Mouse (Mus musculus) intestine, postnatal 0 days (tissue): ENCODE data around the gene Capn9. TPM values are rescaled to one million over a fixed set of nuclear protein-coding genes. Genes with fewer than 3 reads are reported as not detected.

ENCODE experiments used
- ATAC-seq: fragments of 200-750 bp; cut with Nextera tagmentation; 2 replicates; pipeline ENCODE4 v1.8.0; 2017; ENCODE audit warnings: mild to moderate bottlenecking, moderate TSS enrichment, moderate library complexity
- H3K27ac ChIP-seq: fragments of 300-500 bp; sonication (generic); 2 replicates; pipeline ENCODE4 v1.5.1; 2014; ENCODE audit warnings: mild to moderate bottlenecking, low read depth, low read length, moderate library complexity
- H3K27me3 ChIP-seq: fragments of 300-500 bp; sonication (generic); replicated peaks from 2 replicates; pipeline ENCODE4 v1.6.1; 2014; ENCODE audit warnings: low read length, mixed read lengths; ENCODE audit not compliant: control insufficient read depth, insufficient read depth
- H3K36me3 ChIP-seq: fragments of 300-500 bp; sonication (generic); 2 replicates; pipeline ENCODE4 v1.6.1; 2014; ENCODE audit warnings: mild to moderate bottlenecking, moderate library complexity; ENCODE audit not compliant: control insufficient read depth, insufficient read depth
- H3K4me1 ChIP-seq: fragments of 300-500 bp; sonication (generic); replicated peaks from 2 replicates; pipeline ENCODE4 v1.6.1; 2014; ENCODE audit warnings: antibody characterized with exemption, low read length, mixed read lengths; ENCODE audit not compliant: control insufficient read depth, insufficient read depth
- H3K4me2 ChIP-seq: fragments of 300-500 bp; sonication (generic); replicated peaks from 2 replicates; pipeline ENCODE4 v1.6.1; 2014; ENCODE audit warnings: low read depth, mild to moderate bottlenecking, moderate library complexity
- H3K4me3 ChIP-seq: fragments of 300-500 bp; sonication (generic); 2 replicates; pipeline ENCODE4 v1.5.1; 2014; ENCODE audit warnings: low read depth, low read length
- H3K9ac ChIP-seq: fragments of 300-500 bp; sonication (generic); 2 replicates; pipeline ENCODE4 v1.6.1; 2014; ENCODE audit warnings: mild to moderate bottlenecking, low read depth, low read length
- H3K9me3 ChIP-seq: fragments of 300-500 bp; sonication (generic); 2 replicates; pipeline ENCODE4 v1.6.1; 2016; ENCODE audit warnings: mixed run types; ENCODE audit not compliant: control insufficient read depth
- CTCF ChIP-seq: sonication (generic); IDR thresholded peaks from 2 replicates; pipeline ENCODE4 v1.5.1; 2016; ENCODE audit warnings: low read depth, mild to moderate bottlenecking, control low read depth, antibody characterized with exemption, moderate library complexity
- WGBS: fragments of 180-500 bp; shearing (Covaris S2); extraction: QIAGEN DNeasy Blood & Tissue Kit; methylation state at CpG from one replicate; pipeline ENCODE4 v1.1.7; 2014; 5-methylcytosine and 5-hydroxymethylcytosine counted together
- polyA plus RNA-seq: library from polyadenylated mRNA; unstranded; fragments of >200 nt; fragmentation: Nextera tagmentation; extraction: Ambion mirVana; gene quantifications from 2 replicates; pipeline ENCODE4 v1.2.1, GENCODE M21; 2015

The Capn9 gene
- polyA plus RNA-seq, 1 experiment from 2014 or later, result 2.7 TPM

GRCm38 (mm10) chr8:124630489-124630888, 54.6 kb downstream of the Capn9 start:
- 71% methylated on average over 6 of the region's 6 CpGs for WGBS

GRCm38 (mm10) chr8:124630891-124631290, 55.0 kb downstream of the Capn9 start:
- 87% methylated on average over 4 of the region's 4 CpGs for WGBS
- H3K9ac ChIP-seq, result no peak overlapping the region
- H3K27ac ChIP-seq, result no peak overlapping the region
- no peak for TF ChIP-seq CTCF
- no peaks in the 10 kb centered on the region for H3K4me1 ChIP-seq
- no peak for ATAC-seq
- H3K9me3 ChIP-seq, result no peaks in the 10 kb centered on the region
- H3K4me3 ChIP-seq, result no peak overlapping the region
- H3K4me2 ChIP-seq, result no peak overlapping the region
- peaks cover 5% of the 10 kb centered on the region; the same call in 1 of the 2 replicates for H3K36me3 ChIP-seq
- no peaks in the 10 kb centered on the region for H3K27me3 ChIP-seq

More at GRCm38 (mm10) chr8:124630489-124630888, 54.6 kb downstream of the Capn9 start:
- Histone ChIP-seq H3K4me3 (no peak overlapping the region), H3K27me3 (no peaks in the 10 kb centered on the region), H3K9ac (no peak overlapping the region), H3K4me1 (no peaks in the 10 kb centered on the region), H3K4me2 (no peak overlapping the region), H3K27ac (no peak overlapping the region), H3K36me3 (0 out of 2 replicates have a peak, but pooled peaks cover 2% of the 10 kb centered on the region), H3K9me3 (no peaks in the 10 kb centered on the region)
- no peak for TF ChIP-seq CTCF
- ATAC-seq, result no peak

GRCm38 (mm10) chr8:124631966-124632365, 56.1 kb downstream of the Capn9 start:
- Histone ChIP-seq H3K9ac (no peak overlapping the region), H3K4me3 (no peak overlapping the region), H3K4me2 (no peak overlapping the region), H3K27ac (peak overlapping the region; percentile 3; the same call in 1 of the 2 replicates), H3K4me1 (no peaks in the 10 kb centered on the region), H3K36me3 (peaks cover 16% of the 10 kb centered on the region), H3K9me3 (no peaks in the 10 kb centered on the region), H3K27me3 (no peaks in the 10 kb centered on the region)
- no peak for TF ChIP-seq CTCF
- ATAC-seq, result no peak
- WGBS, result 32% methylated on average over 7 of the region's 7 CpGs

DNA sequence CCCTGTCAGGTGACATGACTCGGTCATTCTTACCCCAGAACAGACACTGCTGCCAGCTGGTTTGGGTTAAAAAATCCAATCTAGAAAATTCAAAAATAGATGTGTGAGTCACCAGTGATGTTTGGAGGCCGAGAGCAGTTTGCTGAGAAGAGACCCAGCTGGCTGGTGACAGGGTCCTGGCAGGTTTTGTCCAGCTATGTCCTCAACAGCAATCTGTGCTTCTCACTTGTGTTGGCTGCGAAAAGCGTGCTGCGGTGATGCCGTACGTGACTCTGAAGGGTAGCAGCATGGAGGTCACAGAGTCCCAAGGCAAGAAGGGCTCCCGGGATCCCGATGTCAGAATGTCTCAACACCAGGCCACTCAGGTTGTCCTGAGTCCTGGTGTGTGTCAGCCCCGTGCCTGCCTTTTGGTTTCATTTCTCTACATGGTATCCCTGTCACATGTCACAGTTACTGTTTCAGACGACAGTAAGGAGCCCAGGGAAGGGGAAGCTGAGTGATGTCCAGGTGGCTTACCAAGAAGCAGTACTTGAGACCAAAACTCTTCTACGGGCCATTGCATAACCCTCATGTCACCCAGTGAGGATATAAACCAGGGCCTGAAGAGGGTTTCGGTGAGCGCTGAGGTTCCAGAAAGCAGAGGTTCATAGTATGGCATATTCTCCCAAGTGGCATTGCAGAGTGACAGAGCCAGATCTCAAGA, 57.2 kb downstream of the Capn9 start:
- no peak for TF ChIP-seq CTCF
- Histone ChIP-seq H3K27me3 (no peaks in the 10 kb centered on the region), H3K27ac (no peak overlapping the region), H3K4me1 (no peaks in the 10 kb centered on the region), H3K4me2 (no peak overlapping the region), H3K9ac (no peak overlapping the region), H3K36me3 (peaks cover 26% of the 10 kb centered on the region), H3K9me3 (no peaks in the 10 kb centered on the region), H3K4me3 (no peak overlapping the region)
- 71% methylated on average over 14 of the region's 14 CpGs for WGBS
- ATAC-seq, result 0 out of 2 replicates have a peak, but pooled peaks have one; percentile 29

- WGBS, result 76% methylated on average over 13 of the region's 13 CpGs
- no peak overlapping the region for H3K9ac ChIP-seq
- no peaks in the 10 kb centered on the region for H3K9me3 ChIP-seq
- no peak overlapping the region for H3K4me3 ChIP-seq
- no peaks in the 10 kb centered on the region for H3K27me3 ChIP-seq
- TF ChIP-seq CTCF, result no peak
- H3K4me2 ChIP-seq, result no peak overlapping the region
- ATAC-seq, result no peak
- no peak overlapping the region for H3K27ac ChIP-seq
- peaks cover 41% of the 10 kb centered on the region for H3K36me3 ChIP-seq
- H3K4me1 ChIP-seq, result no peaks in the 10 kb centered on the region
Measured at GRCm38 (mm10) chr8:124634411-124635246, 58.7 kb downstream of the Capn9 start.

DNA sequence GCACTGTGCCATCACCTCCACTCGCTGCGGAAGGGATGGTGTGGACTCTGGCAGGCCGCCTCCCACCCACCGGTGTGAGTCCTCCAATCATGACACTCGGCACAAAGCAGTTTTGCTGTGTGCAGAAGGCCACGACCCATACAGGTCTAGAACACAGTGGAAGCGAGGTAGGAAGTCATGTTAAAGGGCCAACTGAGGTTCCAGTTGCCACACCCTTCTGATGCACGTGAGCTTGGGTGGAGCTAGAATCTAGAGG, 59.3 kb downstream of the Capn9 start:
- no peak overlapping the region for H3K4me2 ChIP-seq
- no peaks in the 10 kb centered on the region for H3K4me1 ChIP-seq
- no peaks in the 10 kb centered on the region for H3K9me3 ChIP-seq
- H3K27ac ChIP-seq, result no peak overlapping the region
- no peaks in the 10 kb centered on the region for H3K27me3 ChIP-seq
- WGBS, result 63% methylated on average over 8 of the region's 8 CpGs
- peaks cover 45% of the 10 kb centered on the region for H3K36me3 ChIP-seq
- no peak overlapping the region for H3K9ac ChIP-seq
- H3K4me3 ChIP-seq, result no peak overlapping the region
- ATAC-seq, result no peak; the same call in 1 of the 2 replicates
- TF ChIP-seq CTCF, result no peak
